Mouse (Mus musculus) midbrain, embryonic 15.5 days (tissue): Measurements from ENCODE around the gene Olfr523. TPM values are rescaled to one million over a fixed set of nuclear protein-coding genes. Genes with fewer than 3 reads are reported as not detected.

Source experiments
- ATAC-seq: fragments of 200-750 bp; cut with Nextera tagmentation; replicated peaks from 2 replicates; pipeline ENCODE4 v1.8.0; 2017; ENCODE audit warnings: moderate TSS enrichment
- H3K27ac ChIP-seq: fragments of 300-500 bp; sonication (generic); 2 replicates; pipeline ENCODE4 v1.5.1; 2015; ENCODE audit warnings: mild to moderate bottlenecking, inconsistent platforms
- H3K27me3 ChIP-seq: fragments of 300-500 bp; sonication (generic); replicated peaks from 2 replicates; pipeline ENCODE4 v1.6.1; 2015; ENCODE audit warnings: inconsistent platforms
- H3K36me3 ChIP-seq: fragments of 300-500 bp; sonication (generic); replicated peaks from 2 replicates; pipeline ENCODE4 v1.6.1; 2015; ENCODE audit warnings: inconsistent platforms
- H3K4me1 ChIP-seq: fragments of 300-500 bp; sonication (generic); 2 replicates; pipeline ENCODE4 v1.6.1; 2015; ENCODE audit warnings: inconsistent platforms
- H3K4me2 ChIP-seq: fragments of 300-500 bp; sonication (generic); 2 replicates; pipeline ENCODE4 v1.6.1; 2015; ENCODE audit warnings: inconsistent platforms, mild to moderate bottlenecking, moderate library complexity
- H3K4me3 ChIP-seq: fragments of 300-500 bp; sonication (generic); 2 replicates; pipeline ENCODE4 v1.5.1; 2015; ENCODE audit warnings: mild to moderate bottlenecking, inconsistent platforms
- H3K9ac ChIP-seq: fragments of 300-500 bp; sonication (generic); 2 replicates; pipeline ENCODE4 v1.6.1; 2015; ENCODE audit warnings: mild to moderate bottlenecking, inconsistent platforms
- H3K9me3 ChIP-seq: fragments of 300-500 bp; sonication (generic); 2 replicates; pipeline ENCODE4 v1.6.1; 2016; ENCODE audit warnings: inconsistent platforms
- WGBS: fragments of 180-500 bp; shearing (Covaris S2); methylation state at CpG from one replicate; pipeline ENCODE4 v1.1.7; 2015; ENCODE audit warnings: mixed read lengths; 5-methylcytosine and 5-hydroxymethylcytosine counted together
- polyA plus RNA-seq: library from polyadenylated mRNA; unstranded; fragments of >200 nt; fragmentation: Nextera tagmentation; extraction: Ambion mirVana; gene quantifications from 2 replicates; pipeline ENCODE4 v1.2.1, GENCODE M21; 2015

Gene Olfr523
- polyA plus RNA-seq, 1 experiment from 2014 or later = not detected

GRCm38 (mm10) chr7:140186646-140187620 lies 13.9 kb downstream of the Olfr523 start:
- Histone ChIP-seq H3K27ac (no peak overlapping the region), H3K9me3 (no peaks in the 10 kb centered on the region), H3K27me3 (no peaks in the 10 kb centered on the region), H3K4me3 (no peak overlapping the region), H3K36me3 (no peaks in the 10 kb centered on the region), H3K4me1 (no peaks in the 10 kb centered on the region), H3K9ac (no peak overlapping the region), H3K4me2 (no peak overlapping the region)
- ATAC-seq = no peak
- 56% methylated on average over 18 of the region's 18 CpGs for WGBS

GRCm38 (mm10) chr7:140187721-140188390 lies 14.8 kb downstream of the Olfr523 start:
- no peaks in the 10 kb centered on the region for H3K9me3 ChIP-seq
- H3K4me1 ChIP-seq = no peaks in the 10 kb centered on the region
- H3K9ac ChIP-seq = no peak overlapping the region
- no peak overlapping the region for H3K27ac ChIP-seq
- no peaks in the 10 kb centered on the region for H3K27me3 ChIP-seq
- H3K36me3 ChIP-seq = no peaks in the 10 kb centered on the region
- H3K4me3 ChIP-seq = no peak overlapping the region
- 85% methylated on average over 7 of the region's 7 CpGs for WGBS
- no peak for ATAC-seq
- H3K4me2 ChIP-seq = no peak overlapping the region

DNA sequence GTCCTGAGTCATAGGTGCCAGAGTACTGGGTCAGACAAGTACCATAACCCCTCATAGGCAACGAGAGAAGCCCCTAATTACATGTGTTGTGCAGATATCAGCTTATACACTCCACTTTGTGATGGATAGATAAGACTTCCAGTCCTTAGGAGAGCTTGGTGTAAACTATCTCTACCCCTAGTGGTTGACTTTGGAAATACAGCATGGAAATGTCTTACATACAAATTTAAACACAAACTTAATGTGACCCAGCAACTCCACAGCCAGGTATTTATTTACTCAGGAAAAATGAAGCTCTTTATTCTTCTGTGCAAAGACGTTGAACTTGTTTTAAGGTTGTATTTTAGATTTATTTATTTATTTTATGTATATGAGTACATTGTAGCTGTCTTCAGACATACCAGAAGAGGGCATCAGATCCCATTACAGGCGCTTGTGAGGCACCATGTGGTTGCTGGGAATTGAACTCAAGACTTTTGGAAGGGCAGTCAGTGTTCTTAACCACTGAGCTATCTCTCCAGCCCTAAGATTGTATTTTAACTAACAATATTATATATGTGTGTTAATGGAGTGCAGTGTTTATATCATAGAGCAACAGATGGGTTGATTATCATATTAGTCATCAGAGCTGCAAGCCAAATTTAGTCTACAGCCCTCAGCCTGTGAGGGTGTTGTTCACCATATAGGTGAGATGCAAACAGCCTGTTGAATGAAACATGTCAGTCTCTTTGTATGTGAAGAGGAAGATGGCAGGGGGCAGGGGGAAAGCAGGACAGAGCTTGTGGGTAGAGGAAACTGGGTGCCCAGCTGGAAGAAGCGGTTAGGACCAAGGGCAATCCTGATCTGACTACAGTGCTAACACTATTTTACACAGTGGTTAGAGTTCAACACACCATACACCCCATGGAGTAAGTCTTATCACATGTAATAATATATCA lies 15.6 kb downstream of the Olfr523 start:
- 69% methylated on average over 4 of the region's 4 CpGs for WGBS
- H3K27me3 ChIP-seq = no peaks in the 10 kb centered on the region
- no peak for ATAC-seq
- H3K4me3 ChIP-seq = no peak overlapping the region
- no peak overlapping the region for H3K9ac ChIP-seq
- no peak overlapping the region for H3K27ac ChIP-seq
- no peaks in the 10 kb centered on the region for H3K4me1 ChIP-seq
- H3K4me2 ChIP-seq = no peak overlapping the region
- H3K9me3 ChIP-seq = no peaks in the 10 kb centered on the region
- no peaks in the 10 kb centered on the region for H3K36me3 ChIP-seq

DNA sequence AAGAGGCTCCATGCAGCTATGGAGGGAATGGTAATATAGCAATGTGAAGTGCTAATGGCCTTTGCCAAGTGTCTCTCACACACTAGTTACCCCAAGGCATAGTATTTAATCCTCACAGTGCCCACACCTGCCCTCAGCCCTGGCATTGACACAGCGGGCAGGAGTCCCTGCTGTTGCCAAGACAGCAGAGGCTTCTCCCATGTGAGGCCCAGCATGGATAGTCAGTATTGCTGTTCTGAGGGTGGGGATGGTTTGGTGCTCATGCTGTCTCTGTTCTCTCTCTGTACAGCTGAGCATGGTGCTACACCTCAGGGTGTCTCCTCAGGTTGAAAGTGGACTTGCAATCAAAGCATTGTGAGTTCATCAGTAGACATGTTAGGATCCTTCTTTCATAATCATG lies 17.4 kb downstream of the Olfr523 start:
- Histone ChIP-seq H3K4me3 (no peak overlapping the region), H3K4me2 (no peak overlapping the region), H3K27me3 (no peaks in the 10 kb centered on the region), H3K4me1 (no peaks in the 10 kb centered on the region), H3K9me3 (no peaks in the 10 kb centered on the region), H3K9ac (no peak overlapping the region), H3K27ac (no peak overlapping the region), H3K36me3 (no peaks in the 10 kb centered on the region)
- no peak for ATAC-seq
- WGBS = 92% methylated on average over 1 of the region's 1 CpGs

GRCm38 (mm10) chr7:140192445-140192844 lies 19.4 kb downstream of the Olfr523 start:
- Histone ChIP-seq H3K4me3 (no peak overlapping the region), H3K27me3 (no peaks in the 10 kb centered on the region), H3K9me3 (no peaks in the 10 kb centered on the region), H3K27ac (no peak overlapping the region), H3K4me2 (no peak overlapping the region), H3K36me3 (no peaks in the 10 kb centered on the region), H3K4me1 (no peaks in the 10 kb centered on the region), H3K9ac (no peak overlapping the region)
- 57% methylated on average over 2 of the region's 2 CpGs for WGBS
- ATAC-seq = no peak

DNA sequence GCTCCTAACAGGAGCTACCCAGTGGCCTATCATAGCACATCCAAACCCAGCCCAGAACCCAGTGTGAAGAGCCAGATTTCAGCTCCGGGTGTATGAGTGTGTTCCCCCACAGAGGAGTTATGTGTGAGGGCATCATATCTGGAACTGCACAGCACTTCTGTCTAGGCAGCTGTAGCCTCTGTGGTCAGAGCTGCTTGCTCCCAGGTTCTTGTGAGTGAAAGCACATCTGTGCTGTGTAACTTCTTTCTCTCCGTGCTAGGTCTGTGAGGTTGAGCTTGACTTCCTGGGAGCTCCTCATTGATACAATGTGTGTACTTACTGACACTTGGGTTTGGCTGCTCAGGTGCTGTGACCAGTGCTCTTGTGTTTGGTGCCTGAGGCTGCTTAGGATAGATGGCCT lies 19.8 kb downstream of the Olfr523 start:
- no peak for ATAC-seq
- Histone ChIP-seq H3K27me3 (no peaks in the 10 kb centered on the region), H3K27ac (no peak overlapping the region), H3K4me3 (no peak overlapping the region), H3K36me3 (no peaks in the 10 kb centered on the region), H3K9me3 (no peaks in the 10 kb centered on the region), H3K9ac (no peak overlapping the region), H3K4me1 (no peaks in the 10 kb centered on the region), H3K4me2 (no peak overlapping the region)
- WGBS = 94% methylated on average over 2 of the region's 2 CpGs

- H3K9ac ChIP-seq = no peak overlapping the region
- H3K4me3 ChIP-seq = no peak overlapping the region
- no peaks in the 10 kb centered on the region for H3K4me1 ChIP-seq
- no peaks in the 10 kb centered on the region for H3K27me3 ChIP-seq
- no peak for ATAC-seq
- 90% methylated on average over 4 of the region's 4 CpGs for WGBS
- H3K4me2 ChIP-seq = no peak overlapping the region
- no peak overlapping the region for H3K27ac ChIP-seq
- H3K9me3 ChIP-seq = no peaks in the 10 kb centered on the region
- H3K36me3 ChIP-seq = no peaks in the 10 kb centered on the region
Measured at GRCm38 (mm10) chr7:140194031-140194430, 21.0 kb downstream of the Olfr523 start.

DNA sequence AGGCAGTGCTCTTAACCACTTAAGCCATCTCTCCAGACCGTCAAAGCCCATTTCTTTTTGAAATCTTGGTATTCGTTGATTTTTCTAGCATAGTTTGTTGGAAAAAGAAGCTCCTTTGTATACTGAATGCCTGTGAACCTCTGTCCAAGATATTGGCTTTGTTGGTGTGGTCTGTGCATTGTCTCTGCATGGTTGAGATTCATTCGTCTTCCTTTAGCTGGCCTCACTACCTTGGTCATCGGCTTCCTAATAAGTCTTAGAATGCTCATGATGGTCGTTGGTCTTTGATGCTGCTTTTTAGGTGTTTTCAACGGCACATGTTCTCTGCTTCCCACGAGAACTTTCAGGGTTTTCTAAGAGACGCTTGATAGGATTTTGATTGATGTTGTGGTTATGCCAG lies 23.0 kb downstream of the Olfr523 start:
- no peaks in the 10 kb centered on the region for H3K36me3 ChIP-seq
- no peaks in the 10 kb centered on the region for H3K9me3 ChIP-seq
- H3K27ac ChIP-seq = no peak overlapping the region
- H3K4me2 ChIP-seq = no peak overlapping the region
- H3K4me1 ChIP-seq = no peaks in the 10 kb centered on the region
- H3K4me3 ChIP-seq = no peak overlapping the region
- ATAC-seq = no peak
- H3K9ac ChIP-seq = no peak overlapping the region
- no peaks in the 10 kb centered on the region for H3K27me3 ChIP-seq
- WGBS = 85% methylated on average over 8 of the region's 8 CpGs

GRCm38 (mm10) chr7:140201090-140201489 lies 28.1 kb downstream of the Olfr523 start:
- no peak for ATAC-seq
- WGBS = 90% methylated on average over 4 of the region's 4 CpGs
- H3K9me3 ChIP-seq = no peaks in the 10 kb centered on the region
- H3K4me3 ChIP-seq = no peak overlapping the region
- no peaks in the 10 kb centered on the region for H3K36me3 ChIP-seq
- H3K4me1 ChIP-seq = no peaks in the 10 kb centered on the region
- no peaks in the 10 kb centered on the region for H3K27me3 ChIP-seq
- H3K9ac ChIP-seq = no peak overlapping the region
- H3K27ac ChIP-seq = no peak overlapping the region
- no peak overlapping the region for H3K4me2 ChIP-seq

DNA sequence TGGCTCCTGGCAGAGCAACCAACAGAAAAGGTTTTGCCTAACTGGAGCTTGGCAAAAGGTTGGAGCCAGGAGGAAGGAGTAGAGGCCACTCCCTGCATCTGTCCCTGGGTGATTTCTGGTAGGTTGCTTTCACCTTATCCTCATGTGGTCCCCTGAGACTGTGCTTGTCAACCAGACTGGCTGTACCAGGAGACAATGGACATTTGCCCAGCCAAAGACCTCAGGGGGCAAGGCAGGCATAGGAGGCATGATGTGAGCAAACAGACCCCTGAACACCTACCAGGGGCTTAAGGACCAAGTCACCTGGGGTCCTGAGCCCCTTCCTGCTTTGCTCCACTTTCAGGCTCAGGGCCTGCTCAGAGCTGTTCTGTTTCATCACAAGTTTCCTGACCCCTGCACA lies 32.8 kb downstream of the Olfr523 start, which contains the start of gene Olfr524:
Gene Olfr524, minus strand, starts transcription at position 101 of the 400 bp plus-strand sequence.
- Histone ChIP-seq H3K36me3 (no peaks in the 10 kb centered on the region), H3K4me2 (no peak within 1 kb of the TSS), H3K4me3 (no peak within 1 kb of the TSS), H3K9me3 (no peaks in the 10 kb centered on the region), H3K9ac (no peak within 1 kb of the TSS), H3K27me3 (no peaks in the 10 kb centered on the region), H3K27ac (no peak within 1 kb of the TSS), H3K4me1 (no peaks in the 10 kb centered on the region)
- no peak for ATAC-seq

GRCm38 (mm10) chr7:140206904-140207303 lies 33.9 kb downstream of the Olfr523 start:
- Histone ChIP-seq H3K4me3 (no peak overlapping the region), H3K36me3 (no peaks in the 10 kb centered on the region), H3K4me1 (no peaks in the 10 kb centered on the region), H3K9ac (no peak overlapping the region), H3K9me3 (no peaks in the 10 kb centered on the region), H3K27ac (no peak overlapping the region), H3K4me2 (no peak overlapping the region), H3K27me3 (no peaks in the 10 kb centered on the region)
- WGBS = 90% methylated on average over 3 of the region's 3 CpGs
- no peak for ATAC-seq

DNA sequence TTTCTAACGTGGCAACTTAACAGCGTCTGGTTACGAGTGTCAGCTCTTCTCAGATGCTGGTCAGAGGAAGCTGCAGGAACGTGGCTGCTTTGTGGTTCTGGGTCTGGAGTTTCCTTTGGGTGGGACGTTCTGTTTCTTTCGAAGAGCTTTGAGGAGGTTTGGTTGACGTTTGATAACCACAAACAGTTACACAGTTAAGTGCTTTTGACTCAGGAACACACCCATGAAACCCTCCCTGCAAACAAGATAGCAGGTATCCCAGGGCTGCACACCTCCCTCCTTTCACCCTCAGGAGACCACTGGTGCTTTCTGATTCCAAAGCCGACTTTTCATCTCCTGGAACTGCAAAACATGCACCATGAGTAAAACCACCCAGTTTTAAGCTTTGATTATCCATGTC lies 35.1 kb downstream of the Olfr523 start:
- H3K4me2 ChIP-seq = no peak overlapping the region
- no peak overlapping the region for H3K4me3 ChIP-seq
- H3K27me3 ChIP-seq = no peaks in the 10 kb centered on the region
- H3K27ac ChIP-seq = no peak overlapping the region
- H3K36me3 ChIP-seq = no peaks in the 10 kb centered on the region
- no peaks in the 10 kb centered on the region for H3K9me3 ChIP-seq
- ATAC-seq = no peak
- H3K9ac ChIP-seq = no peak overlapping the region
- no peaks in the 10 kb centered on the region for H3K4me1 ChIP-seq
- WGBS = 81% methylated on average over 8 of the region's 8 CpGs
